Mouse (Mus musculus) kidney, embryonic 16.5 days (tissue): ENCODE results near the gene Gm44503. TPM values are rescaled to one million over a fixed set of nuclear protein-coding genes. Genes with fewer than 3 reads are reported as not detected.
A peak's percentile ranks its signal among the peaks of the same experiment; 100 is the strongest.

ENCODE experiments used
- ATAC-seq: fragments of 200-750 bp; cut with Nextera tagmentation; 2 replicates; pipeline ENCODE4 v1.8.0; 2017; ENCODE audit warnings: moderate TSS enrichment; ENCODE audit not compliant: low FRiP score, low TSS enrichment
- H3K27ac ChIP-seq: fragments of 300-500 bp; sonication (generic); 2 replicates; pipeline ENCODE4 v1.5.1; 2014; ENCODE audit warnings: low read length
- H3K27me3 ChIP-seq: fragments of 300-500 bp; sonication (generic); 2 replicates; pipeline ENCODE4 v1.6.1; 2014; ENCODE audit warnings: low read length, control low read depth, mixed read lengths; ENCODE audit not compliant: insufficient read depth
- H3K36me3 ChIP-seq: fragments of 300-500 bp; sonication (generic); 2 replicates; pipeline ENCODE4 v1.6.1; 2014; ENCODE audit warnings: low read length, control low read depth, mixed read lengths; ENCODE audit not compliant: insufficient read depth
- H3K4me1 ChIP-seq: fragments of 300-500 bp; sonication (generic); 2 replicates; pipeline ENCODE4 v1.6.1; 2014; ENCODE audit warnings: low read length, control low read depth, mixed read lengths; ENCODE audit not compliant: insufficient read depth
- H3K4me2 ChIP-seq: fragments of 300-500 bp; sonication (generic); replicated peaks from 2 replicates; pipeline ENCODE4 v1.6.1; 2014; ENCODE audit warnings: low read depth, low read length
- H3K4me3 ChIP-seq: fragments of 300-500 bp; sonication (generic); 2 replicates; pipeline ENCODE4 v1.5.1; 2014; ENCODE audit warnings: mild to moderate bottlenecking, low read length
- H3K9ac ChIP-seq: fragments of 300-500 bp; sonication (generic); replicated peaks from 2 replicates; pipeline ENCODE4 v1.6.1; 2014; ENCODE audit warnings: low read length
- H3K9me3 ChIP-seq: fragments of 300-500 bp; sonication (generic); 2 replicates; pipeline ENCODE4 v1.6.1; 2016; ENCODE audit warnings: low read length, control low read depth
- WGBS: fragments of 180-500 bp; shearing (Covaris S2); extraction: QIAGEN DNeasy Blood & Tissue Kit; methylation state at CpG from one replicate; pipeline ENCODE4 v1.1.7; 2014; 5-methylcytosine and 5-hydroxymethylcytosine counted together
- microRNA-seq: library from miRNA; unstranded; fragments of <30 nt; microRNA quantifications from one replicate; pipeline ENCODE4, GENCODE M21; 2016
- polyA plus RNA-seq: library from polyadenylated mRNA; unstranded; fragments of >200 nt; fragmentation: Nextera tagmentation; extraction: Ambion mirVana; gene quantifications from 2 replicates; pipeline ENCODE4 v1.2.1, GENCODE M21; 2015

Gm44503 gene
- polyA plus RNA-seq, 1 experiment from 2014 or later = not detected

- Histone ChIP-seq H3K9ac (no peak overlapping the region; the same call in 1 of the 2 replicates), H3K27me3 (no peaks in the 10 kb centered on the region), H3K4me3 (peak overlapping the region; percentile 12; the same call in 1 of the 2 replicates), H3K9me3 (no peaks in the 10 kb centered on the region), H3K36me3 (no peaks in the 10 kb centered on the region), H3K4me2 (peak overlapping the region; percentile 41), H3K27ac (no peak overlapping the region), H3K4me1 (peaks cover 24% of the 10 kb centered on the region)
- 18% methylated on average over 15 of the region's 15 CpGs for WGBS
- ATAC-seq = no peak
These were observed 105.1 kb downstream of the Gm44503 start for GRCm38 (mm10) chr9:73063621-73064290.

Small RNA genes within 50 kb of the gene (microRNA-seq; reads per million reads assigned to microRNA genes)
- not detected for gene Gm27353

Other genes with a start within 250 kb of the Gm44503 start
- gene Prtg, start 152.0 kb upstream of the Gm44503 start, polyA plus RNA-seq = 1.8 and 2.0 TPM in 2 replicates
- 4.3 and 5.2 TPM in 2 replicates for gene Pygo1, start 33.2 kb upstream of the Gm44503 start, polyA plus RNA-seq
- gene Dyx1c1, start 67 bp upstream of the Gm44503 start, polyA plus RNA-seq = 1.9 and 2.4 TPM in 2 replicates
- gene Ccpg1os, start 26.5 kb downstream of the Gm44503 start, polyA plus RNA-seq = 19.5 and 23.7 TPM in 2 replicates
- 45.9 and 47.5 TPM in 2 replicates for gene Ccpg1, start 26.6 kb downstream of the Gm44503 start, polyA plus RNA-seq
- gene Pigb, start 81.5 kb downstream of the Gm44503 start, polyA plus RNA-seq = 15.4 and 19.9 TPM in 2 replicates
- 6.0 and 6.6 TPM in 2 replicates for gene Rab27a, start 86.0 kb downstream of the Gm44503 start, polyA plus RNA-seq
- gene Khdc3, start 143.0 kb downstream of the Gm44503 start, polyA plus RNA-seq = not detected in 2 replicates
- not detected in 2 replicates for gene Gm20509, start 143.6 kb downstream of the Gm44503 start, polyA plus RNA-seq
- gene Rsl24d1, start 154.6 kb downstream of the Gm44503 start, polyA plus RNA-seq = 109 and 110 TPM in 2 replicates